Mouse (Mus musculus): ENCODE results near the gene Gm10719. TPM values are rescaled to one million over a fixed set of nuclear protein-coding genes. Genes with fewer than 3 reads are reported as not detected.
A peak's percentile ranks its signal among the peaks of the same experiment; 100 is the strongest.
"Not testable (repeated sequence)": the region's sequence is repeated elsewhere in the genome, so short reads cannot be mapped to it uniquely, and the experiment has no call there.

Gene Gm10719
- polyA plus RNA-seq (2015; fragmentation: Nextera tagmentation; extraction: Ambion mirVana), result not detected in 2 replicates

DNA sequence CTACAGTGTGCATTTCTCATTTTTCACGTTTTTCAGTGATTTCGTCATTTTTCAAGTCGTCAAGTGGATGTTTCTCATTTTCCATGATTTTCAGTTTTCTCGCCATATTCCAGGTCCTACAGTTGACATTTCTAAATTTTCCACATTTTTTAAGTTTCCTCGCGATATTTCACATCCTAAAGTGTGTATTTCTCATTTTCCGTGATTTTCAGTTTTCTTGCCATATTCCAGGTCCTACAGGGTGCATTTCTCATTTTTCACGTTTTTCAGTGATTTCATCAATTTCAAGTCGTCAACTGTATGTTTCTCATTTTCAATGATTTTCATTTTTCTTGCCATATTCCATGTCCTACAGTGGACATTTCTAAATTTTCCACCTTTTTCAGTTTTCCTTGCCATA, at the start of gene Gm10719:
Gm10719 (plus strand) TSS at position 301 of the 400 bp plus-strand sequence.
- H3K9me3 ChIP-seq; H3K4me2 ChIP-seq; H3K27me3 ChIP-seq; H3K36me3 ChIP-seq; H3K27ac ChIP-seq; H3K9ac ChIP-seq; H3K4me1 ChIP-seq; ATAC-seq (ENCODE audit: insufficient number of reproducible peaks, insufficient read depth, low FRiP score, low TSS enrichment, low read depth); H3K4me3 ChIP-seq: not testable (repeated sequence)
- 55% methylated on average over 1 of the region's 9 CpGs for WGBS

DNA sequence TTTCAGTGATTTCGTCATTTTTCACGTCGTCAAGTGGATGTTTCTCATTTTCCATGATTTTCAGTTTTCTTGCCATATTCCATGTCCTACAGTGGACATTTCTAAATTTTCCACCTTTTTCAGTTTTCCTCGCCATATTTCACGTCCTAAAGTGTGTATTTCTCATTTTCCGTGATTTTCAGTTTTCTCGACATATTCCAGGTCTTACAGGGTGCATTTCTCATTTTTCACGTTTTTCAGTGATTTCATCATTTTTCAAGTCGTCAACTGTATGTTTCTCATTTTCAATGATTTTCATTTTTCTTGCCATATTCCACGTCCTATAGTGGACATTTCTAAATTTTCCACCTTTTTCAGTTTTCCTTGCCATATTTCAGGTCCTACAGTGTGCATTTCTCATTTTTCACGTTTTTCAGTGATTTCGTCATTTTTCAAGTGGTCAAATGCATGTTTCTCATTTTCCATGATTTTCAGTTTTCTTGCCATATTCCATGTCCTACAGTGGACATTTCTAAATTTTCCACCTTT, 16.7 kb upstream of the Gm10719 start, which contains the start of gene Gm10722:
Gm10722 (plus strand) TSS at position 478 of the 528 bp plus-strand sequence.
- H3K36me3 ChIP-seq; H3K9me3 ChIP-seq; ATAC-seq (ENCODE audit: insufficient number of reproducible peaks, insufficient read depth, low FRiP score, low TSS enrichment, low read depth); H3K4me1 ChIP-seq; H3K9ac ChIP-seq; H3K4me3 ChIP-seq; H3K4me2 ChIP-seq; H3K27me3 ChIP-seq; H3K27ac ChIP-seq: not testable (repeated sequence)
- 73% methylated on average over 12 of the region's 12 CpGs for WGBS

DNA sequence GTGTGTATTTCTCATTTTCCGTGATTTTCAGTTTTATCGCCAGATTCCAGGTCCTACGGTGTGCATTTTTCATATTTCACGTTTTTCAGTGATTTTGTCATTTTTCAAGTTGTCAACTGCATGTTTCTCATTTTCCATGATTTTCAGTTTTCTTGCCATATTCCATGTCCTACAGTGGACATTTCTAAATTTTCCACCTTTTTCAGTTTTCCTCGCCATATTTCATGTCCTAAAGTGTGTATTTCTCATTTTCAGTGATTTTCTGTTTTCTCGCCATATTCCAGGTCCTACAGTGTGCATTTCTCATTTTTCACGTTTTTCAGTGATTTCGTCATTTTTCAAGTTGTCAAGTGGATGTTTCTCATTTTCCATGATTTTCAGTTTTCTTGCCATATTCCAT, 16.2 kb upstream of the Gm10719 start:
- H3K36me3 ChIP-seq; H3K27me3 ChIP-seq; H3K4me1 ChIP-seq; H3K27ac ChIP-seq; H3K4me2 ChIP-seq; H3K4me3 ChIP-seq; H3K9me3 ChIP-seq; ATAC-seq (ENCODE audit: insufficient number of reproducible peaks, insufficient read depth, low FRiP score, low TSS enrichment, low read depth); H3K9ac ChIP-seq: not testable (repeated sequence)
- WGBS, result 64% methylated on average over 8 of the region's 8 CpGs

DNA sequence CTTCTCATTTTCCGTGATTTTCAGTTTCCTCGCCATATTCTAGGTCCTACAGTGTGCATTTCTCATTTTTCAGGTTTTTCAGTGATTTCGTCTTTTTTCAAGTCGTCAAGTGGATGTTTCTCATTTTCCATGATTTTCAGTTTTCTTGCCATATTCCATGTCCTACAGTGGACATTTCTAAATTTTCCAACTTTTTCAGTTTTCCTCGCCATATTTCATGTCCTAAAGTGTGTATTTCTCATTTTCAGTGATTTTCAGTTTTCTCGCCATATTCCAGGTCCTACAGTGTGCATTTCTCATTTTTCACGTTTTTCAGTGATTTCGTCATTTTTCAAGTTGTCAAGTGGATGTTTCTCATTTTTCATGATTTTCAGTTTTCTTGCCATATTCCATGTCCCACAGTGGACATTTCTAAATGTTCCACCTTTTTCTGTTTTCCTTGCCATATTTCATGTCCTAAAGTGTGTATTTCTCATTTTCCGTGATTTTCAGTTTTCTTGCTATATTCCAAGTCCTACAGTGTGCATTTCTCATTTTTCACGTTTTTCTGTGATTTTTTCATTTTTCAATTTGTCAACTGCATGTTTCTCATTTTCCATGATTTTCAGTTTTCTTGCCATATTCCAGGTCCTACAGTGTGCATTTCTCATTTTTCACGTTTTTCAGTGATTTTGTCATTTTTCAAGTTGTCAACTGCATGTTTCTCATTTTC, 15.1 kb upstream of the Gm10719 start:
- H3K4me1 ChIP-seq, H3K27me3 ChIP-seq, H3K9me3 ChIP-seq, H3K36me3 ChIP-seq, H3K4me3 ChIP-seq, H3K27ac ChIP-seq, H3K9ac ChIP-seq, H3K4me2 ChIP-seq: not testable (repeated sequence)
- ATAC-seq (ENCODE audit: insufficient number of reproducible peaks, insufficient read depth, low FRiP score, low TSS enrichment, low read depth), result peak; percentile 87
- WGBS, result 72% methylated on average over 9 of the region's 11 CpGs

DNA sequence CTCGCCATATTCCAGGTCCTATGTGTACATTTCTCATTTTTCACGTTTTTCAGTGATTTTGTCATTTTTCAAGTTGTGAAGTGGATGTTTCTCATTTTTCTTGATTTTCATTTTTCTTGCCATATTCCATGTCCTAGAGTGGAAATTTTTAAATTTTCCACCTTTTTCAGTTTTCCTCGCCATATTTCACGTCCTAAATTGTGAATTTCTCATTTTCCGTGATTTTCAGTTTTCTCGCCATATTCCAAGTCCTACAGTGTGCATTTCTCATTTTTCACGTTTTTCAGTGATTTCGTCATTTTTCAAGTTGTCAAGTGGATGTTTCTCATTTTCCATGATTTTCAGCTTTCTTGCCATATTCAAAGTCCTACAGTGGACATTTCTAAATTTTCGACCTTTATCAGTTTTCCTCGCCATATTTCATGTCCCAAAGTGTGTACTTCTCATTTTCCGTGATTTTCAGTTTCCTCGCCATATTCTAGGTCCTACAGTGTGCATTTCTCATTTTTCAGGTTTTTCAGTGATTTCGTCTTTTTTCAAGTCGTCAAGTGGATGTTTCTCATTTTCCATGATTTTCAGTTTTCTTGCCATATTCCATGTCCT, 14.3 kb upstream of the Gm10719 start, which contains the start of gene Gm11168:
Gm11168 (plus strand) TSS at position 553 of the 603 bp plus-strand sequence.
- not testable (repeated sequence) for H3K27me3 ChIP-seq; ATAC-seq (ENCODE audit: insufficient number of reproducible peaks, insufficient read depth, low FRiP score, low TSS enrichment, low read depth); H3K9ac ChIP-seq; H3K4me3 ChIP-seq; H3K36me3 ChIP-seq; H3K4me1 ChIP-seq; H3K4me2 ChIP-seq; H3K27ac ChIP-seq; H3K9me3 ChIP-seq
- WGBS, result 77% methylated on average over 6 of the region's 14 CpGs

DNA sequence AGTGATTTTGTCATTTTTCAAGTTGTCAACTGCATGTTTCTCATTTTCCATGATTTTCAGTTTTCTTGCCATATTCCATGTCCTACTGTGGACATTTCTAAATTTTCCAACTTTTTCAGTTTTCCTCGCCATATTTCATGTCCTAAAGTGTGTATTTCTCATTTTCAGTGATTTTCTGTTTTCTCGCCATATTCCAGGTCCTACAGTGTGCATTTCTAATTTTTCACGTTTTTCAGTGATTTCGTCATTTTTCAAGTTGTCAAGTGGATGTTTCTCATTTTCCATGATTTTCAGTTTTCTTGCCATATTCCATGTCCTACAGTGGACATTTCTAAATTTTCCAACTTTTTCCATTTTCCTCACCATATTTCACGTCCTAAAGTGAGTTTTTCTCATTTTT, 11.0 kb upstream of the Gm10719 start:
- not testable (repeated sequence) for H3K27ac ChIP-seq; H3K4me1 ChIP-seq; ATAC-seq (ENCODE audit: insufficient number of reproducible peaks, insufficient read depth, low FRiP score, low TSS enrichment, low read depth); H3K9me3 ChIP-seq; H3K27me3 ChIP-seq; H3K4me2 ChIP-seq; H3K36me3 ChIP-seq; H3K4me3 ChIP-seq; H3K9ac ChIP-seq
- 83% methylated on average over 1 of the region's 5 CpGs for WGBS

DNA sequence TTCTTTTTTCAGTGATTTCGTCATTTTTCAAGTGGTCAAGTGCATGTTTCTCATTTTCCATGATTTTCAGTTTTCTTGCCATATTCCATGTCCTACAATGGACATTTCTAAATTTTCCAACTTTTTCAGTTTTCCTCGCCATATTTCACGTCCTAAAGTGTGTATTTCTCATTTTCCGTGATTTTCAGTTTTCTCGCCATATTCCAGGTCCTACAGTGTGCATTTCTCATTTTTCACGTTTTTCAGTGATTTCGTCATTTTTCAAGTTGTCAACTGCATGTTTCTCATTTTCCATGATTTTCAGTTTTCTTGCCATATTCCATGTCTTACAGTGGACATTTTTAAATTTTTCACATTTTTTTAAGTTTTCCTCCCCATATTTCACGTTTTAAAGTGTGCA, 10.6 kb upstream of the Gm10719 start:
- not testable (repeated sequence) for H3K4me2 ChIP-seq, H3K9ac ChIP-seq, H3K27me3 ChIP-seq, H3K4me1 ChIP-seq, H3K9me3 ChIP-seq, H3K36me3 ChIP-seq, H3K27ac ChIP-seq, H3K4me3 ChIP-seq
- peak; percentile 76 for ATAC-seq (ENCODE audit: insufficient number of reproducible peaks, insufficient read depth, low FRiP score, low TSS enrichment, low read depth)
- 72% methylated on average over 8 of the region's 8 CpGs for WGBS

DNA sequence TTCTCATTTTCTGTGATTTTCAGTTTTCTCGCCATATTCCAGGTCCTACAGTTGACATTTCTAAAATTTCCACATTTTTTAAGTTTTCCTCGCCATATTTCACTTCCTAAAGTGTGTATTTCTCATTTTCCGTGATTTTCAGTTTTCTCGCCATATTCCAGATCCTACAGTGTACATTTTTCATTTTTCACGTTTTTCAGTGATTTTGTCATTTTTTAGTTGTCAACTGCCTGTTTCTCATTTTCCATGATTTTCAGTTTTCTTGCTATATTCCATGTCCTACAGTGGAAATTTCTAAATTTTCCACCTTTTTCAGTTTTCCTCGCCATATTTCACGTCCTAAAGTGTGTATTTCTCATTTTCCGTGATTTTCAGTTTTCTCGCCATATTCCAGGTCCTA, 9.9 kb upstream of the Gm10719 start:
- not testable (repeated sequence) for H3K9me3 ChIP-seq, H3K9ac ChIP-seq, H3K4me2 ChIP-seq, H3K4me1 ChIP-seq, H3K36me3 ChIP-seq, H3K4me3 ChIP-seq, H3K27ac ChIP-seq, H3K27me3 ChIP-seq
- WGBS, result 80% methylated on average over 8 of the region's 9 CpGs
- peak; percentile 8; the same call in 1 of the 2 replicates for ATAC-seq (ENCODE audit: insufficient number of reproducible peaks, insufficient read depth, low FRiP score, low TSS enrichment, low read depth)

DNA sequence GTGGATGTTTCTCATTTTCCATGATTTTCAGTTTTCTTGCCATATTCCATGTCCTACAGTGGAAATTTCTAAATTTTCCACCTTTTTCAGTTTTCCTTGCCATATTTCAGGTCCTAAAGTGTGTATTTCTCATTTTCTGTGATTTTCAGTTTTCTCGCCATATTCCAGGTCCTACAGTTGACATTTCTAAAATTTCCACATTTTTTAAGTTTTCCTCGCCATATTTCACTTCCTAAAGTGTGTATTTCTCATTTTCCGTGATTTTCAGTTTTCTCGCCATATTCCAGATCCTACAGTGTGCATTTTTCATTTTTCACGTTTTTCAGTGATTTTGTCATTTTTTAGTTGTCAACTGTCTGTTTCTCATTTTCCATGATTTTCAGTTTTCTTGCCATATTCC, 7.9 kb upstream of the Gm10719 start:
- H3K4me2 ChIP-seq, H3K27me3 ChIP-seq, H3K4me1 ChIP-seq, H3K4me3 ChIP-seq, H3K9me3 ChIP-seq, H3K9ac ChIP-seq, H3K27ac ChIP-seq, H3K36me3 ChIP-seq: not testable (repeated sequence)
- no CpG with 5 or more reads among the region's 5 CpGs for WGBS
- peak; percentile 63 for ATAC-seq (ENCODE audit: insufficient number of reproducible peaks, insufficient read depth, low FRiP score, low TSS enrichment, low read depth)

DNA sequence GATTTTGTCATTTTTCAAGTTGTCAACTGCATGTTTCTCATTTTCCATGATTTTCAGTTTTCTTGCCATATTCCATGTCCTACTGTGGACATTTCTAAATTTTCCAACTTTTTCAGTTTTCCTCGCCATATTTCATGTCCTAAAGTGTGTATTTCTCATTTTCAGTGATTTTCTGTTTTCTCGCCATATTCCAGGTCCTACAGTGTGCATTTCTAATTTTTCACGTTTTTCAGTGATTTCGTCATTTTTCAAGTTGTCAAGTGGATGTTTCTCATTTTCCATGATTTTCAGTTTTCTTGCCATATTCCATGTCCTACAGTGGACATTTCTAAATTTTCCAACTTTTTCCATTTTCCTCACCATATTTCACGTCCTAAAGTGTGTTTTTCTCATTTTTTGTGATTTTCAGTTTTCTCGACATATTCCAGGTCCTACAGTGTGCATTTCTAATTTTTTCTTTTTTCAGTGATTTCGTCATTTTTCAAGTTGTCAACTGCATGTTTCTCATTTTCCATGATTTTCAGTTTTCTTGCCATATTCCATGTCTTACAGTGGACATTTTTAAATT, 5.1 kb upstream of the Gm10719 start:
- not testable (repeated sequence) for H3K27ac ChIP-seq; H3K9me3 ChIP-seq; H3K4me3 ChIP-seq; ATAC-seq (ENCODE audit: insufficient number of reproducible peaks, insufficient read depth, low FRiP score, low TSS enrichment, low read depth); H3K9ac ChIP-seq; H3K36me3 ChIP-seq; H3K4me1 ChIP-seq; H3K4me2 ChIP-seq; H3K27me3 ChIP-seq
- 86% methylated on average over 3 of the region's 7 CpGs for WGBS

DNA sequence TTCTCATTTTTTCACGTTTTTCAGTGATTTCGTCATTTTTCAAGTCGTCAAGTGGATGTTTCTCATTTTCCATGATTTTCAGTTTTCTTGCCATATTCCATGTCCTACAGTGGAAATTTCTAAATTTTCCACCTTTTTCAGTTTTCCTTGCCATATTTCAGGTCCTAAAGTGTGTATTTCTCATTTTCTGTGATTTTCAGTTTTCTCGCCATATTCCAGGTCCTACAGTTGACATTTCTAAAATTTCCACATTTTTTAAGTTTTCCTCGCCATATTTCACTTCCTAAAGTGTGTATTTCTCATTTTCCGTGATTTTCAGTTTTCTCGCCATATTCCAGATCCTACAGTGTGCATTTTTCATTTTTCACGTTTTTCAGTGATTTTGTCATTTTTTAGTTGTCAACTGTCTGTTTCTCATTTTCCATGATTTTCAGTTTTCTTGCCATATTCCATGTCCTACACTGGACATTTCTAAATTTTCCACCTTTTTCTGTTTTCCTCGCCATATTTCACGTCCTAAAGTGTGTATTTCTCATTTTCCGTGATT, 4.4 kb upstream of the Gm10719 start, which contains the start of gene Gm10721:
Gm10721 (plus strand) TSS at position 408 of the 547 bp plus-strand sequence.
- not testable (repeated sequence) for H3K27me3 ChIP-seq, H3K36me3 ChIP-seq, H3K27ac ChIP-seq, H3K4me1 ChIP-seq, H3K9ac ChIP-seq, H3K4me2 ChIP-seq, H3K4me3 ChIP-seq, H3K9me3 ChIP-seq
- no CpG with 5 or more reads among the region's 11 CpGs for WGBS
- ATAC-seq (ENCODE audit: insufficient number of reproducible peaks, insufficient read depth, low FRiP score, low TSS enrichment, low read depth), result peak; percentile 72

DNA sequence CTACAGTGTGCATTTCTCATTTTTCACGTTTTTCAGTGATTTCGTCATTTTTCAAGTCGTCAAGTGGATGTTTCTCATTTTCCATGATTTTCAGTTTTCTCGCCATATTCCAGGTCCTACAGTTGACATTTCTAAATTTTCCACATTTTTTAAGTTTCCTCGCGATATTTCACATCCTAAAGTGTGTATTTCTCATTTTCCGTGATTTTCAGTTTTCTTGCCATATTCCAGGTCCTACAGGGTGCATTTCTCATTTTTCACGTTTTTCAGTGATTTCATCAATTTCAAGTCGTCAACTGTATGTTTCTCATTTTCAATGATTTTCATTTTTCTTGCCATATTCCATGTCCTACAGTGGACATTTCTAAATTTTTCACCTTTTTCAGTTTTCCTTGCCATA, 1.9 kb upstream of the Gm10719 start, which contains the start of gene Gm10720:
Gm10720 (plus strand) TSS at position 301 of the 400 bp plus-strand sequence.
- WGBS, result 73% methylated on average over 5 of the region's 9 CpGs
- not testable (repeated sequence) for ATAC-seq (ENCODE audit: insufficient number of reproducible peaks, insufficient read depth, low FRiP score, low TSS enrichment, low read depth); H3K4me2 ChIP-seq; H3K36me3 ChIP-seq; H3K9ac ChIP-seq; H3K9me3 ChIP-seq; H3K27me3 ChIP-seq; H3K27ac ChIP-seq; H3K4me1 ChIP-seq; H3K4me3 ChIP-seq

Measured in embryonic facial prominence, embryonic 13.5 days (tissue).